Mouse (Mus musculus): Measurements from ENCODE around the gene Nploc4. TPM values are rescaled to one million over a fixed set of nuclear protein-coding genes. Genes with fewer than 3 reads are reported as not detected.

Nploc4 gene
- total RNA-seq, 1 experiment = 57.7 TPM

DNA sequence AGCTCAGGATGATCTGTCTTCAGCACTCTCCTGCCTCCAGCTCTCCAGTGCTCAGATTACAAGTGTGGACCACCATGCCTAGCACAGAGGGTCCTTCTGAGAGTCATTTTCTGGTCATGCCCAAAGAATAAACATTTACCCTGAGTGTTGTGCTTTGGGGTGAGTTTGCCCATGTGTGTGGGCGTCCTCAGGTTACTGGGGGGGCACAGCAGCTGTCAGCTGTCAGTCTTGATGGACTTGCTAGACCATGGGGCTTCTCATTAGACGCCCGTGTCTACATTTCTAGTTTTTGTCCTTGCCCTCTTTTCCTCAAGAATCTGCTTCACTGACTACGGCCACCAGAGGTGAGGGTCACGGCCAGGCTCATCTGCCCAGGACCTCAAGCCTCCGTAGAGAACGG is 9.7 kb upstream of the Nploc4 start:
- H3K9ac ChIP-seq (ENCODE audit: insufficient read depth, low read depth, low read length, poor library complexity, severe bottlenecking) = no peak overlapping the region
- H3K4me1 ChIP-seq (ENCODE audit: control insufficient read depth in 2 of 2, insufficient read depth in 2 of 2, low read length in 2 of 2, poor library complexity in 1 of 2) = peaks cover 0 to 3% of the 10 kb centered on the region in 2 experiments; a peak in 1 of 4 replicates
- no peak overlapping the region for H3K27ac ChIP-seq (ENCODE audit: insufficient read depth, low read depth, low read length, poor library complexity, severe bottlenecking)
- no peak for TF ChIP-seq ZNF384 (IDR thresholded peaks at IDR 0.05; ENCODE audit: low read depth, low read length)
- no peak for TF ChIP-seq CHD2 (IDR thresholded peaks at IDR 0.05; ENCODE audit: low read depth, low read length)
- TF ChIP-seq MAFK (IDR thresholded peaks at IDR 0.05; ENCODE audit: insufficient read depth, low read depth, low read length) = no peak
- TF ChIP-seq HCFC1 (IDR thresholded peaks at IDR 0.05; ENCODE audit: borderline replicate concordance, insufficient read depth, low read length) = no peak
- no peak for TF ChIP-seq ZC3H11A (IDR thresholded peaks at IDR 0.05; ENCODE audit: borderline replicate concordance, low read depth, low read length)
- H3K36me3 ChIP-seq (ENCODE audit: control insufficient read depth, insufficient read depth, low read length, poor library complexity, severe bottlenecking) = no peaks in the 10 kb centered on the region
- in situ Hi-C loops (cut with MboI; ENCODE audit: low sequenced_read_pairs in 2 of 2, unreplicated experiment in 2 of 2) = no loop called here
- H3K9me3 ChIP-seq (ENCODE audit: control insufficient read depth, insufficient read depth, low read depth, low read length) = no peaks in the 10 kb centered on the region
- no peak for DNase-seq (ENCODE audit: low read depth, low spot score)
- H3K4me3 ChIP-seq (ENCODE audit: insufficient read depth in 1 of 2, low read depth in 1 of 2, low read length in 2 of 2, poor library complexity in 1 of 2, severe bottlenecking in 1 of 2) = no peak overlapping the region

DNA sequence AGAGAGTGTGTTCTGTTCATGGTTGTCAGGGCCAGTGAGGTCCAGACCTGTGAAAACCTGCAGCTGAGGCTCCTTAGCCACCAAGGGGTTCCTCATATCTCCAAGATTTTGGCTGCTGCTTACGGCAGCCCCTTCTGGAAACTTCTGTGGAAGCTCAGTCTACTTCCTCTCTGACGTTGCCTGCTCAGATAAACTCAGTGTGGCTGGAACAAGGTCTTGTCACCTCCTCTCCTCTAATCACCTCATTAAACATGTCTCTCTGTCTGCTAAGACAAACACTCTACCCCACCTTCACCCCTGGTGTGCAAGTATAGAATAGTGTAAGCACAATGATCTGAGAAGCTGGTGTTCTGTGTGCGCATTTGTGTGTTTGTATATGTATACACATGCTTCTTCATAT is 8.0 kb upstream of the Nploc4 start:
- in situ Hi-C loops (cut with MboI; ENCODE audit: low sequenced_read_pairs in 2 of 2, unreplicated experiment in 2 of 2) = no loop called here
- H3K27ac ChIP-seq (ENCODE audit: insufficient read depth, low read depth, low read length, poor library complexity, severe bottlenecking) = no peak overlapping the region
- H3K4me3 ChIP-seq (ENCODE audit: insufficient read depth in 1 of 2, low read depth in 1 of 2, low read length in 2 of 2, poor library complexity in 1 of 2, severe bottlenecking in 1 of 2) = no peak overlapping the region
- DNase-seq (ENCODE audit: low read depth, low spot score) = no peak
- TF ChIP-seq ZC3H11A (IDR thresholded peaks at IDR 0.05; ENCODE audit: borderline replicate concordance, low read depth, low read length) = no peak
- TF ChIP-seq HCFC1 (IDR thresholded peaks at IDR 0.05; ENCODE audit: borderline replicate concordance, insufficient read depth, low read length) = no peak
- TF ChIP-seq ZNF384 (IDR thresholded peaks at IDR 0.05; ENCODE audit: low read depth, low read length) = no peak
- peaks cover 0 to 3% of the 10 kb centered on the region in 2 experiments; a peak in 1 of 4 replicates for H3K4me1 ChIP-seq (ENCODE audit: control insufficient read depth in 2 of 2, insufficient read depth in 2 of 2, low read length in 2 of 2, poor library complexity in 1 of 2)
- no peak overlapping the region for H3K9ac ChIP-seq (ENCODE audit: insufficient read depth, low read depth, low read length, poor library complexity, severe bottlenecking)
- no peaks in the 10 kb centered on the region for H3K36me3 ChIP-seq (ENCODE audit: control insufficient read depth, insufficient read depth, low read length, poor library complexity, severe bottlenecking)
- no peaks in the 10 kb centered on the region for H3K9me3 ChIP-seq (ENCODE audit: control insufficient read depth, insufficient read depth, low read depth, low read length)

DNA sequence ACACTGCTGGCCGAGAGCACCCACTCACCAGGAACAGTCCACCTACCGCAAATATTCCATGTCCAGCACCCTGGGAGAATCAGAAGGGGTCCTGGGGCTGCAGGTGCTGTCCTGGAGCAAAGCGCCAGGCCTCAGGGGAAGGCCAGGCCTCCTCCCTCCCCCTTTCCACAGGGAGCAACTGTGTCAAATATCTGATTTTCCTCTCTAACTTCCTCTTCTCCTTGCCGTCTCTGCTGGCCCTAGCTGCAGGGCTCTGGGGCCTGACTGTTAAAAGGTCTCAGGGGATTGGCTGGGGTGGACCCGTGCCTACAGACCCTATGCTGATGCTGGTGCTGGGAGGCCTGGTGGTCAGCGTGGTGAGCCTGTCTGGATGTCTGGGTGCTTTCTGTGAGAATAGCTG is 6.6 kb upstream of the Nploc4 start:
- in situ Hi-C loops (cut with MboI; ENCODE audit: low sequenced_read_pairs in 2 of 2, unreplicated experiment in 2 of 2) = no loop called here
- TF ChIP-seq CHD2 (IDR thresholded peaks at IDR 0.05; ENCODE audit: low read depth, low read length) (no peak), HCFC1 (IDR thresholded peaks at IDR 0.05; ENCODE audit: borderline replicate concordance, insufficient read depth, low read length) (no peak), ZNF384 (IDR thresholded peaks at IDR 0.05; ENCODE audit: low read depth, low read length) (no peak), MAFK (IDR thresholded peaks at IDR 0.05; ENCODE audit: insufficient read depth, low read depth, low read length) (no peak), ZC3H11A (IDR thresholded peaks at IDR 0.05; ENCODE audit: borderline replicate concordance, low read depth, low read length) (no peak)
- DNase-seq (ENCODE audit: low read depth, low spot score) = no peak
- Histone ChIP-seq H3K9ac (ENCODE audit: insufficient read depth, low read depth, low read length, poor library complexity, severe bottlenecking) (no peak overlapping the region), H3K9me3 (ENCODE audit: control insufficient read depth, insufficient read depth, low read depth, low read length) (no peaks in the 10 kb centered on the region), H3K4me3 (ENCODE audit: insufficient read depth in 1 of 2, low read depth in 1 of 2, low read length in 2 of 2, poor library complexity in 1 of 2, severe bottlenecking in 1 of 2) (no peak overlapping the region), H3K27ac (ENCODE audit: insufficient read depth, low read depth, low read length, poor library complexity, severe bottlenecking) (no peak overlapping the region), H3K4me1 (ENCODE audit: control insufficient read depth in 2 of 2, insufficient read depth in 2 of 2, low read length in 2 of 2, poor library complexity in 1 of 2) (peaks cover 0 to 3% of the 10 kb centered on the region in 2 experiments; a peak in 1 of 4 replicates), H3K36me3 (ENCODE audit: control insufficient read depth, insufficient read depth, low read length, poor library complexity, severe bottlenecking) (no peaks in the 10 kb centered on the region)

DNA sequence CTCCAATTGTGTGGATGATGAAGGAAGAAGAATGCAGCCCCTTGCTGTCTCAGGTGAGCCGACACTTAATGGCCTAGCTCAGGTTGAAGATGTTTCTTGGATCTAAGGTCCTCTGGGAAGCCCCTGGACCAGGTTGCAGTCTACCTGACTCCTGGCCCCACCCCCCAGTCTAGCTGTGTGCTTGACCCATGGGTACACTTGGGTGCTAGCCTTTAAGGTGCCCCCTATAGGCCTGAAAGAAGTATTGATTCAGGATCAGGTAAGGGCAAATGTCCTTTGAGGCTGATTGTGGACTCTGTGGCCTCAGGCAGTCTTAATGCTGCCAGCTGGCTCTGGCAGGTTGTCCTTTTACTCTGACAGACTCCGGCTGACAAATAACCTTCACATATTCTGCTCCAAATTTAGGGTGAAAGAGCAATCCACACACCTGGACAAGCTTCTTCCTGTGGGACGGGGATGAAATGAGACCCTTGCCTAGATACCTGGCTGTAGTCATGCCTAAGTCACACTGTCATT is 5.3 kb upstream of the Nploc4 start:
- H3K9me3 ChIP-seq (ENCODE audit: control insufficient read depth, insufficient read depth, low read depth, low read length) = no peaks in the 10 kb centered on the region

DNA sequence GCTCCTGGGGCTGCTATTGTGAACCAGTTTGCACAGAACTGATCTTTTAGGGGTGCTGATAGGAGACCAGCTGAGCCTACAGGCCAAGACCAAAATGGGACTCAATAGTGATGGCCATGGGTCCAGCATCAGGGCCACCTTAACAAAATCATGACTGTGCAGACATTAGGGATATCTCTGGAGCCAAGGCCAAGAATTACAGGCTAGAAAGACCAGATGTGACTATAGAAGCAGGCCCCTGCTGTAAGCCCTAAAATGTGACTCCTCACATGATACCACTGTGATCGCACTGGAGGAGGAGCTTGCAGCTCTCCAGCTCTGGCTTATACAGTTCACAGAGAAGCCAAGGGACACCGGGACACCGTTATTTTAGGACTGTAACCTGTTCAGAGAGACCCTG is 4.8 kb upstream of the Nploc4 start, which contains the start of gene Tspan10:
Tspan10 (plus strand) TSS at position 301 of the 400 bp plus-strand sequence.
- Histone ChIP-seq H3K4me1 (ENCODE audit: control insufficient read depth in 2 of 2, insufficient read depth in 2 of 2, low read length in 2 of 2, poor library complexity in 1 of 2) (no peaks in the 10 kb centered on the region; a peak in 1 of 4 replicates), H3K36me3 (ENCODE audit: control insufficient read depth, insufficient read depth, low read length, poor library complexity, severe bottlenecking) (no peaks in the 10 kb centered on the region), H3K4me3 (ENCODE audit: insufficient read depth in 1 of 2, low read depth in 1 of 2, low read length in 2 of 2, poor library complexity in 1 of 2, severe bottlenecking in 1 of 2) (no peak within 1 kb of the TSS), H3K27ac (ENCODE audit: insufficient read depth, low read depth, low read length, poor library complexity, severe bottlenecking) (no peak within 1 kb of the TSS), H3K9me3 (ENCODE audit: control insufficient read depth, insufficient read depth, low read depth, low read length) (no peaks in the 10 kb centered on the region), H3K9ac (ENCODE audit: insufficient read depth, low read depth, low read length, poor library complexity, severe bottlenecking) (no peak within 1 kb of the TSS)
- in situ Hi-C loops (cut with MboI; ENCODE audit: low sequenced_read_pairs in 2 of 2, unreplicated experiment in 2 of 2) = no loop called here
- no peak for TF ChIP-seq MAFK (IDR thresholded peaks at IDR 0.05; ENCODE audit: insufficient read depth, low read depth, low read length)
- no peak for TF ChIP-seq ZNF384 (IDR thresholded peaks at IDR 0.05; ENCODE audit: low read depth, low read length)
- no peak for TF ChIP-seq CHD2 (IDR thresholded peaks at IDR 0.05; ENCODE audit: low read depth, low read length)
- no peak for TF ChIP-seq ZC3H11A (IDR thresholded peaks at IDR 0.05; ENCODE audit: borderline replicate concordance, low read depth, low read length)
- TF ChIP-seq HCFC1 (IDR thresholded peaks at IDR 0.05; ENCODE audit: borderline replicate concordance, insufficient read depth, low read length) = no peak
- DNase-seq (ENCODE audit: low read depth, low spot score) = no peak

More for the DNA sequence above, 5.3 kb upstream of the Nploc4 start:
- DNase-seq (ENCODE audit: low read depth, low spot score) = no peak
- Histone ChIP-seq H3K4me3 (ENCODE audit: insufficient read depth in 1 of 2, low read depth in 1 of 2, low read length in 2 of 2, poor library complexity in 1 of 2, severe bottlenecking in 1 of 2) (no peak overlapping the region), H3K36me3 (ENCODE audit: control insufficient read depth, insufficient read depth, low read length, poor library complexity, severe bottlenecking) (no peaks in the 10 kb centered on the region), H3K4me1 (ENCODE audit: control insufficient read depth in 2 of 2, insufficient read depth in 2 of 2, low read length in 2 of 2, poor library complexity in 1 of 2) (no peaks in the 10 kb centered on the region; a peak in 1 of 4 replicates), H3K9ac (ENCODE audit: insufficient read depth, low read depth, low read length, poor library complexity, severe bottlenecking) (no peak overlapping the region), H3K27ac (ENCODE audit: insufficient read depth, low read depth, low read length, poor library complexity, severe bottlenecking) (no peak overlapping the region)
- TF ChIP-seq ZC3H11A (IDR thresholded peaks at IDR 0.05; ENCODE audit: borderline replicate concordance, low read depth, low read length) = no peak
- no peak for TF ChIP-seq CHD2 (IDR thresholded peaks at IDR 0.05; ENCODE audit: low read depth, low read length)
- TF ChIP-seq MAFK (IDR thresholded peaks at IDR 0.05; ENCODE audit: insufficient read depth, low read depth, low read length) = no peak
- TF ChIP-seq ZNF384 (IDR thresholded peaks at IDR 0.05; ENCODE audit: low read depth, low read length) = no peak
- no peak for TF ChIP-seq HCFC1 (IDR thresholded peaks at IDR 0.05; ENCODE audit: borderline replicate concordance, insufficient read depth, low read length)
- in situ Hi-C loops (cut with MboI; ENCODE audit: low sequenced_read_pairs in 2 of 2, unreplicated experiment in 2 of 2) = no loop called here
